Mouse (Mus musculus): ENCODE measurements at regions not wholly inside any gene's neighbourhood (a gene's known extent, or its start where the extent isn't known, plus 50 kb on each side); places are given as distances from the start of the nearest gene placed in this dataset.

- TF ChIP-seq CTCF (IDR thresholded peaks at IDR 0.05; ENCODE audit: low read depth) (no peak), EP300 (IDR thresholded peaks at IDR 0.05; ENCODE audit: low read depth) (no peak)
Observed at GRCm38 (mm10) chr16:42608336-42608735, 267.3 kb upstream of the Zbtb20 start.
